Mouse (Mus musculus) 3134 (cell line): Measurements from ENCODE around the gene Hnf4a.
A peak's percentile ranks its signal among the peaks of the same experiment; 100 is the strongest.

ENCODE experiments used
- DNase-seq: peaks from one replicate; pipeline ENCODE4 v3.0.0-alpha.2; 2011; ENCODE audit warnings: low spot score; ENCODE audit not compliant: insufficient read length; ENCODE audit errors: extremely low read depth

Hnf4a gene

DNA sequence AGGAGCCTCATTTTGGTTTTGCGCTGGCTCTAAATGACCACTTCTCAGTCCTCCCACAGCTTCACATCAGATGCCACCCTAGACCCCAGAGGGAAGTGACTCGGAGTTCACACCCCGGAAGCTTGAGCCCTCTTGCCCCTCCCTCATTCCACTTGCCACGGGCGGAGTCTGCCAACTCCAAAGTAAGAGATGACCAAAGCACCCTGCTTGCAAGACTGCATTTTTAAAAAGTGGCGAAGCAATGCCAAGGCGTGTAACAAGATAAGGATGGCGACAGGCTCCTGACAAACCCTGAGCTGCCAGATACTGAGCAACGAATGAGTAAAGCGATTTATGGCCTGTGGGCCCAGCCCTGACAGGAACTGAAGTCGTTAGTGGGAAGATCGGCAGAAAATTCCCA, 83.6 kb downstream of the Hnf4a start:
- no peak for DNase-seq

DNA sequence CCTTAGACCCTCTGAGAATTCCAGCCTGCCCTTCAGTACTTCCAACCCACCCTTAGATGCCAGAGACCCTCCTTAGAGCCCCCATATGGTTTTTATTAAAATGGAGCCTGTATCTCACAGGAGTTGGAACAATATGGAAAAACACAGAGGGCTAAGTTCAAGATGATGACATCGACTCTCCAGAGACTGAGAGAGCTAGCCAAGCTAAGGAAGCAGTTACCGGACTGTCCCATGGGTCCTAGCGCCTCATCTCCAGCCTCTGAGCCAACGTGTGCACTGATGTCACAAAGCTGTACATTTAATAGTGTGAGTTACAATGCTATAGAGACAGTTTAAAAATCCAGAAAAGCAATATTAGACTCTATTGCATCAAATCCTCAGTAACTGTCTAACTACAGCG, 84.4 kb downstream of the Hnf4a start:
- DNase-seq: no peak

DNA sequence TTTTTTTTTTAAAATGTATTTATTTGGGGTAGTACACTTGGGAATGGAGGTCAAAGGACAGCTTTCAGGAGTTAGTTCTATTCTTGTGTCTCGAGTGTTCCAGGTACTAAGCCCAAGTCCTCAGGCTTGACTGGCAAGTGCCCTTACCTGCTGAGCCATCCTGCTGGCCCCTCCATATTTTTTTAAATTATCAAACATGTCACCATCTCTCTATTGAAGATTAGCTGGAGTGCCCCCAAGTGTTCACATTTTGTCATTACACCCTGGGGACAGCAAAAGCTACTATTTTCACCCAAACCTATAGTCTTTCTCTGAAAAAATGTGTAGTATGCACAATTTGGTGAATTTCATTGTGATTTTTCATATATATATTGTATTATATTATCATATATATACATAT, 85.5 kb downstream of the Hnf4a start:
- DNase-seq: no peak

DNA sequence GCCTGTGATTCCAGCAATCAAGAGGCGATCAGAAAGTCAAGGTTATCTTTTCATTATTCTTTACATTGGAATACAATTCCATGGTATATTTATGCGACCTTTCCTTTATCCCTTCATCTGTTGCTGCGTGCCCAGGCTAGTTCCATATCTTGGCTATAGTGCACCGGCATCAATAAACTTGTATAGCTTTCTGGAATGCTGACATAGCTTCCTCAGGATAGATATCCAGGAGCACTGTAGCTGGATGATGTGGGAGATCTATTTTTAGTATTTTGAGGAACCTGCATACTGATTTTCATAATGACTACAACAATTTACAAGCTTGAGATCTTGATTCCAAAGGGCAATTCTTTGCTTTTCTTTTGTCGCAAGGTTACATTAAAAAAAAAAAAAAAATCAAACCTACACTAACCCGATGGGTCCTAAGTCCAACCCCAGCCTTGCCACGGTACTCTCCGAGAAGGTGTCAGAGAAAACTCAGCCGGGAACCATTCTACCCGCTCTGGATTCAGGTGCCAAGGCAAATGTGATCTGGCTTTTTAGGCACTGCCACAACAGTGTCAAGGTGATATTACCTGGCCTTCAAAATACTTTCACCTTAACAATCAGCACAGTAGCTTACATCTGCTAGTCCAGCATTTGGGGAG, 87.2 kb downstream of the Hnf4a start:
- DNase-seq: no peak

DNA sequence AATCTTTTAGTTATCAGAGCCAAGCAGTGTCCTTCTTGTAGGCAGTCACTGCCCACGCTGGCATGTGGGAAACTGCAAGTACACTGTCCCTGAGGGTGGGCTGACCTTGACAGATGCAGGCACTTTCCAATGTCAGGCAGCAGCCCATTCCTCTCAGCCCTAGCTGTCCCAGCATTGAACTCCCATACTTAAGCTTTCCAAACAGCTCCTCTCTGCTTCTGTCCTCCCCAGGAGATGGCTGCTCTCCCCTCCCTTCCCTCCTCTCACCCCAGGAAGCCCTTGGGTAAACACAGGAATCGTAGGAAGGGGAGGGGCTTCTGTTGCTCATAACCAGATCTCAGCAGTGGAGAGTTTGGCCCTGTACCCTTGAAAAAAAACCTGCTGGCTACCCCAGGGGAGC, 88.5 kb downstream of the Hnf4a start:
- DNase-seq: no peak

DNA sequence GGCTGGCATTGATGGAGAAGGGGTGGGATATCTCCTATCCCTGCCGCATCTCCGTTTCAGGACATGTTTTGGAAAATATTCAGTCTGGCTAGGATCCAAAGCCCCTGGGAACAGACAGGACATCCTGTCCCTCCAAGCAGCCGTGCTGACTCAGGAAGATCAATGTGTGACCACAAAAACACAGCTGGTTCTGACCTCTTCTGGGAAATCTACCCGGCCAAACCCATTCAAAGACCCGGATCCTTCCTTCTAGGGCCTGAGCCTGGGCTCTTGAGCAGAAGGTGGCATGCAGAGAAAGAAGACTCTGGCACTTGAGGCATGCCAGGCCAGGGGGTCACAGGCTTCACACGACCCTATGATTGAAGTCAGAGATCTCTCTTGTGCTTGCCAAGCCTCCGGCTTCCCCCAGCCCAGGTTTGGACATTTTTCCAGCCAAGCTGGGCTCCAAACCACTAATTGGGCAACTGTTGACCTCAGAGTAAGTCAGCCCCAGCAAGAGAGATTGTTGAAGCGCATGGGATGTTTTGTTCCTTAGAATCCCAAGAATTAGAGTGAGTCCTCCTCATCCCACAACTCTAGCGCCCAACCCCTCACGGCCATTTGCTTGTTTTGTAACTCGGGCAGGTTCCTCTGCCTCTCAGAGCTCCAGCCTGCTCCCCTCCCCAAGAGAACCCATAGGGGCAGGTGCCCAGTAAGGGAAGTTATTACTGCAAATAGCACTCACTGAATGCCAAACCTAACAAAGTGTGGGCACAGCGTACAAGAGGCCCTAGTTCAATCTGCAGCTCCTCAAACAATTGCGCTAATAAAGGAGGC, 89.7 kb downstream of the Hnf4a start:
- DNase-seq: peak; percentile 35

DNA sequence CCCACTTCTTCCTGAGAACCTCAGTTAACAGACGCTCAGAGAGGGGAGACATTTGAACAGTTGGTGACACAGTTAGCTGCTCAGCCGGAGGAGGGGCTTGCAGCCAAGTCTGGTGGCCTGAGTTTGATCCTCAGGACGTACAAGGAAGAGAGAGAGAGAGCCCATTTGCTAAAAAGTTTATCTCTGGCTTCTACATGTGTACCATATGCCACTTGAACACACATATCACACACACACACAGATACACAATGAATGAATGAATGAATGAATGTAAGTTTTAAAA, 90.2 kb downstream of the Hnf4a start:
- no peak for DNase-seq

DNA sequence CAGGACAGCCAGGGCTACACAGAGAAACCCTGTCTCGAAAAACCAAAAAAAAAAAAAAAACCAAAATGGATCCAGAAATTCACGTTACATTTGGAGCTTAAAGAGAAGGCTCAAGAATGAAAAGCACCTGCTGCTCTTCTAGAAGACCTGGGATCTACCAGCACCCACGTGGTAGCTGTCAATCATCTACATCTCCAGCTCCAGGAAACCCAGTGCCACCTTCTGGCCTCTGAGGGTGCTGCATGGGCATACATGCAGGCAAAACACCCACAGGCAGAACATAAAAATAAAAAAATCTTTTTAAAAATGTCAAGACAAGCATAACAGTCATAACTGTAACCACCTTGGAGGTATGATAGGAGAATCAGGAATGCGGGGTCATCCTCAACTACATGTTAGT, 91.1 kb downstream of the Hnf4a start:
- DNase-seq: no peak

DNA sequence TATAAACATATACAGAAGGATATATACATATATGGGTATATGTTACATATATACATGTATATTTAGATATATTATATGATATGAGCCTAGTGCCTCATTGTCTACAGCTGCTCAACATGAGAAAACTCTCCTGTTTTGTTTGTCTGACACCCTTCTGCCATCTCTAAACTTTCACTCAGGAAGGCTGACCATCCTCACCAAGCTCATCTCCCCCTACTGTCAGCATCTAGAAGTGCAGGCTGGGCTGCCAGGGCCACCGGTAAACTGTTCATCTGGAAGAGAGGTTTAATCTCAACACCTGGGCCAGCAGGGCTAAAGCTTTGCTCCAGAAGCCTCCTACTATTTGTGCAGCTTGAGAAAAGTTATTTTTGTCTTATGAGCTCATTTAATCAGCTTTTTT, 92.6 kb downstream of the Hnf4a start:
- no peak for DNase-seq

DNA sequence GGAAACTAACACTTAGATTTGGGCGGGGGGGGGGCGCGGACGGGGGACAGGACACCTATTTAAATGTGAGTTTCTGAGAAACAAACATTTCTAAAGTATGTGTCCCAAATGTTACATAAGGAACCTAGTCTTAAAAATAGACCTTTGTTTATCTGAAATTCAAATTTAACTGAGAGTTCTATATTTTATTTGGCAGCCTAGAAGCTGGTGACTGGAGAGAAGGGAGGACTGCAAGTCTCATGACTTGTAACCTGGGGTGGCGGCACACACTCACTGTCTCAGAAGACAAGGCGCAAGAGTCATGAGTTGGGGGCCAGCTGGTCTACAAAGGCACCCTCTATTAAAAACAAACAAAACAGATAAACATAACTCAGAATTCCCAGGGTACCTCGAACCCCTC, 94.5 kb downstream of the Hnf4a start:
- no peak for DNase-seq

DNA sequence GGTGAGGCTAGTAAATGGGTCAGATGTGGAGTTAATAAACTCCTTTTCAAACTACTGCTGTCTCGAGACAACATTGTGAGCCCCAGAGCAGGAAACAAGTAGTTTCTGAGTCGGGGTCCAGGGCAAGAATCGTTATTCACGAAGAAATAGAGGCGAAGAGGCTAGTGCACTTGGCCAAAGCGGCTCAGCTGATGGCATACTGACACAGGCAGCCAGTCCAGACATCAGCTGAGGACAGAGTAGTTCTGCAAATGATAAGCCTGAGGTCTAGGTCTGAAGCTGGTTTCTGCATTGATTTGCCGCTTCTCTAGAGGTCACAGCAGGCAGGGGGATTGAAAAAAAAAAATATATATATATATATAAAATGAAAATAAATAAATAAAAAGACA, 95.1 kb downstream of the Hnf4a start:
- DNase-seq: no peak

DNA sequence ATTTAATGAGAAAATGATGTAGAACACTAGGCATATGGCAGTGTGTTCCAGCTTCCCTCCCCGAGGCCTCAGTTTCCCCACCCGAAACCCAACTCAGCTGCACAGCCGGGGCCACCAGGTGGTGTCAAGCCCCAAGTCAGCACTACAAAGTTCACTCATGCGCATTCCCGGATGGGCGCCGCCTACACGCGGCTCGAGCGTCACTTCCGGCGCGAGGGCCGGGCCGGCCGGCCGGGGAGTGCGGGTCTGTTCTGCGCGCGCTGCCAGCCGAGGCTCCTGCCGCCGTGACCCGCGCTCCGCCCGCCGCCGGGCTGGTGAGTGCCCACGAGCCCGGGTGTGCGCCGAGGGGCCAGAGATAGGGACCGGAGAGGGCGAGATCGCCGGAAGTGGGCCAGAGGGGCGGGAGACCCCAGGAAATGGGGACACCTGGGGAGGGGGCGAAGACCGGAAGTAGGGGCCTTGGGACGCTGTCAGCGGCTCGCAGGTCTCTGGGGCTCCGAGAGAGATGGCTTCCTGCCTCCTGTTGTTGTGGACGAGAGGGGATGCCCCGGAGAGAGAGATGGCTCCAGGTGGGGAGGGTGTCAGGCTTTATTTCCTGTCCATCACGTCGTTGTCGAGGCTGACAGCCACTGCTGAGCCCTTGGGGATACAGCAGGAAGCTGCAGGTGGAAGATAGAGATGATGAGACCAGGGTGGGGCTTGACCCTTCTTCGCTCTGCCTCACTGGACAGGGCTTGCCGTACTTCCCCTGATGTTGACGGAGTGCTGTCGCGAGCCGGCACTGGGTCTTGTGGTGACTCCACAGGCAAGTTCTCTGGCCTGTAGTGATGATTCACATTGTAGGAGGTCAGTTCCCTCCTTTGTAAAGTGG, 95.7 kb downstream of the Hnf4a start, which contains the start of gene Ttpal:
TSS of gene Ttpal (plus strand) at position 214 of the 871 bp plus-strand sequence.
- peak; percentile 89 for DNase-seq

DNA sequence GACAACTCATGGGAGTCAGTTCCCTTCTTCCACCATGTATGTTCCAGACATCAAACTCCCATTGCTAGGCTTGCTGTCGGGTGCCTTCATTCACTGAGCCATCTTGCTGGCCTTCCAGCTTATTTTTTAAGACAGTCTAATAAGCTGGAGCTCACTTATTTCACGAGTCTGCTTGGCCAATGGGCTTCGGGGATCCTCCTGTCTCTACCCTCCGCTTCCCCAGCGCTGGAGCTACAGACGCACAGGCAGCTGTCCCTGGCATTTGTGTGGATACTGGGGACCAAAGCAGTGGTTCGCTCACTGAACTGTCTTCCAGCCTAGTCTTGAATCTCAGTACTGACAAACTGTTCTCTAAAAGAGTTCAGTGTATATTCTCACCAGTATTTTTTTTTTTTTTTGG, 99.6 kb downstream of the Hnf4a start:
- no peak for DNase-seq

DNA sequence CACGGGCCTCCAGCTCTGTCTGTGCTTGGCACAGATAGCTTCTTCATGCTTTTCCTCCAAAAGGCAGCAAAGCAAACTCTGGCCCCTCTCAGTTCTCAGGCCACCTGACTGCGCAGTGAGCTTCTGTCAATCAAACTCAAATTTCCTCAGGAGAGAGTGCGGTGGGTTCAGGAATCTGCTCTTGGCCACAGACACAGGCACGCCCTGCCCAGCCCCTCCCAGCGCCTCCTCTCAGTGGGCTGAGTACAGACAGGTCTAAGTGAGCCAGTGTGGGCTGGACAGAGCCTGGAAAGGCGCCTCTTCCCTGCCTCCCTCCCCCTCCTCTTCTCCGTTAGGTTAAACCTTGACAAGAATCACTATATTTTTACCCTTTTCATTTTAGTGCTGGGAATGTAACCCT, 101.4 kb downstream of the Hnf4a start:
- no peak for DNase-seq

DNA sequence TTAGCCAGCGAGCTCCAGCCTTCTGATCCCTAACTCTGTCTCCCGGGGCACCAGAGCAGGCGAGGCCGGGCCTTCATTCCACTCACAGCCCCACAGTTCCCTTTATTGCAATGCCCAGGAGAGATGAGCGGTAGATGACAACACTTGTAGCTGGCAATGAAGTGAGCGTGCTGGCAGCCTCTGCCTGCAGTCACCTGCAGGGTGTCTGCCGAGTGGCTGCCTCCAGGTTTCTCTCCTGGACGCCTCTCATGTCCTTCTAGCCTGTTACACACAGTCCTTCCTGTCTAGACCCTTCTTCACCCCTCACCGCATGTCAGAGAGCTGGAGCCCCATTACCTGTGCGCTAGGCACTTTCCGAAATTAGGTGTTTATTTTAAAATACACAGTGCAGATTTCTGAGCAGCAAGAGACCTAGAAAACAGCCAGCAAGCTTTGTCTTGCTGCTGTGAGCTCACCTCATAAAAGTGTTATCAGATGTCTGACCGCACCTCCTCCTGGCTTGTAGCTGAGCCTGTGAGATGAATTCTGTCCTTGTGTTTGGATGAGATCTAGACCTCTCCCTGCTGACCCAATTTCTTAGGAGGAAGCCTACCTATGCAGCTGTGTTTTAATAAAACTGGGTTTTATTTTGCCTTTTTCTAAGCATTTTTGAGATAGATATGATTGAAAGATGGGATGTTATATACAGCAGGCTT, 102.8 kb downstream of the Hnf4a start:
- no peak for DNase-seq

DNA sequence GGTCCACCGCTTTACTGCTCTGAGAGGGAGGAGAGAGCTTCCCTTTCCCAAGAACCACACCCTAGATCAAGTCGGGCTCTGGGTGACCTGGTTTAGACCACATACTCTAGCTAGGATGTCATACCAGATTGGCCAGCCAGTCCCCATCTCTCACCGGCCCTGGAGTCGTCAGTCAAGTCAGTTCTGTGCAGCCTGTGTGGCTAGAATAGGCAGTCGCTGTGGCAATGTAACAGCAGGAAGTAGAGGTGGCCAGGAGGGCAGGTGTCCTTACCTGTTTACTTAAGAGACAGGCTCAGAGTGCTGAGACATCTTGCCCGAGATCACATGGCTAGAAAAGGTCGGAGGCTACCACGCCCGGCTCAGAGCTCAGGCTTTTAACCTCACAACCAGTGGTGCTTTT, 104.6 kb downstream of the Hnf4a start:
- DNase-seq: no peak

DNA sequence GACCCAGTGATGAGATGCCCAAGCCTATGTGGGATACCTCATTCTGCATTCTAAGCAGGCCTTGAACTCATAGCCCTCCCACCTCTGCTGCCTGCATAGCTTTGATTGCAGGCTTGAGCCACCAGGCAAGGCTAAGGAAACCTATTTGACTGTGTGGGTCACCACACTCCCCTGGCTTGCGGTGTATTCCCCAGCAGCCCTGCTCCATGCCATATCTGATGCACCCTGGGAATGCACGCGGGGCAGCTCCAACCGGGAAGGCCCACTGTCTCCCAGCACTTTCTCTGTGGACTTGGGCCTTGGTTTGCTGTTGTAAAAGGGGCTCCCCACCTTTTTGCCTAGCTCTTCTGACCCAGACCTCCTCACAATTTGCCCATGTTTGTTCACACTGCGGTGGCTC, 106.6 kb downstream of the Hnf4a start:
- DNase-seq: no peak

DNA sequence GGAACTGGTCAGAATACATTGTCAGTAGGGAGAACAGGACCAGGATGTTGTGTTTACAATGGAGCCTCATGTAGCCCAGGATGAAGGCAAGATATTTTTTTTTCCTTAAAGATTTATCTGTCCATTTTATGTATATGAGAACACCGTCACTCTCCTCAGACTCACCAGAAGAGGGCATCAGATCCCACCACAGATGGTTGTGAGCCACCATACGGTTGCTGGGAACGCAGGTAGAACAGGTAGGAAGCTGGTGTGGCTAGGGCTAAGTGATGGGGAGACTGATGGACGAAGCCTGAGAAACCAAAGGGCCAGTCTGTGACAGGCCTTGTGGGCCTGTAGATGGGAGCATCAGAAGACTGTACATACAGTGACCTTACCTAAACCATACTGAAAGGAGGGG, 107.4 kb downstream of the Hnf4a start:
- no peak for DNase-seq

DNA sequence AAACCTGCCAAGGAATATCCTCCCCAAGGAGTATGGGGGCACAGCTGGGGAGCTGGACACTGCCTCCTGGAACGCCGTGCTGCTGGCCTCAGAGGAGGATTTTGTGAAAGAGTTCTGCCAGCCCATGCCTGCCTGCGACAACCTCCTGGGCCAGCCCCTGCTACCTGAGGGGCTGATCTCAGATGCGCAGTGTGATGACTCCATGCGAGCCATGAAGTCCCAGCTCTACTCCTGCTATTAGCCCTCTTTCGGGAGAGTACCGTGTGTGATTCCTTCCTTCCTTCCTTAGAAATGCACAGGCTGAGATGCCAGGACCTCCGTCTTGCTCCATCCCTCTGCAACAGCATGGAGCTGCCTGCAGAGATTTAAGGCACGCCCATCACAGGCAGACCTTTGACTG, 108.8 kb downstream of the Hnf4a start:
- no peak for DNase-seq

DNA sequence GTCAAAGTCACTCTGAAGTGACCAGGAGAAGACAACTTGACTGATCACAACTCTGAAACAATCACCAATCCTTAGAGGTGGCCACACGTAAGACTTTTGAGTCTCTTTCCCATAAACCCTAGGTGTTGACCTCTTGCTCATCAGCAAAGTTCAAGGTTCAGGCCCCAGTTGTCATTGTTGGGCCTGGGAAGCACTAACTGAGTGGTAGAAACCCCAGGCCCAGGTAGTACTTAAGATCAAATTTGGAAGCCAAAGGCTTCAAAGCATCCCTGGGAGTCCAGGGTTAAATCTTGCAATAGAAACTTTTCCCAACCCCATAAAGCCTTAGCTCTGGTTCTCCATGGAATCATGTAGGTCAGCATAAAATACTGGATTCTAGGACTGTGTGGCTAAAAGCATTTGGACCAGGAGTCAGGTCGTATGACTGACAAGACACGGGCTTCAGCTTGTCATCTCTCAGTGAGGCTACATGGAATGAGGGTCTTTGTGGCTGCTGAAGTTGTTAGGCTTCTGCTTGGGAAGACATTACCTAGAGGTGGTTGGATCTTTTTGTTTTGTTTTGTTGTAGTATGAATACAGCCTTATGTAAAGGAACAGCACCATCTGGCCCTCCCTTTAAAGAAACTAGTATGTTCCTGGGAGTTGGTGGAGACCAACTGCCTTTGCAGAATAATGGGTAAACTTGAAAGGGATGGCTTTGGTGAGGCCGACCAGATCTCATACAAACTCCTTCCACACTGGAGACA, 109.5 kb downstream of the Hnf4a start:
- no peak for DNase-seq
